Mouse (Mus musculus): ENCODE measurements around the gene Fas. TPM values are rescaled to one million over a fixed set of nuclear protein-coding genes. Genes with fewer than 3 reads are reported as not detected.

Gene Fas
- polyA plus RNA-seq, 1 experiment from 2014 or later = 112 TPM

- DNase-seq (ENCODE audit: low spot score) = no peak
Measured at GRCm38 (mm10) chr19:34283614-34284013, 6.9 kb upstream of the Fas start.

GRCm38 (mm10) chr19:34284383-34284782, 6.1 kb upstream of the Fas start:
- DNase-seq (ENCODE audit: low spot score) = no peak

GRCm38 (mm10) chr19:34284826-34285225, 5.6 kb upstream of the Fas start:
- DNase-seq (ENCODE audit: low spot score) = no peak

- DNase-seq (ENCODE audit: low spot score) = peak; percentile 52
Measured at GRCm38 (mm10) chr19:34287221-34287620, 3.2 kb upstream of the Fas start.

- peak; percentile 75 for DNase-seq (ENCODE audit: low spot score)
Measured at GRCm38 (mm10) chr19:34287656-34288415, 2.6 kb upstream of the Fas start.

DNA sequence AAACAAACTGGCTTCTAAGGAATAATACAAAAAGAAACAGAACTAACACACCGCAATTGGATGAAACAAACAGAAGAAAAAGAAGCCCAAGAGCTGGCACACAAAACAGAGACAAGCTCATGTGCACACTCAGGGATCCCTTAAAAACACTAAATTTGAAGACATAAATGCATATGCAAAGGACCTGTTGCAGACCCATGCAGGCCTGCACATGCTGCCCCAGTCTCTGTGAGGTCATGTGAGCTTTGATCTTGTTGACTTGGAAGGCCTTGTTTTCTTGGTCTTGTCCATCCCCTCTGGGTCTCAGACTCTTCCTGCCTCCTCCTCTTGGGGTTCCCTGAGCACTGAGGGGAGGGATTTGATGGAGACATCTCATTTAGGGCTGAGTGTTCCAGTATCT, 1.8 kb upstream of the Fas start:
- no peak for DNase-seq (ENCODE audit: low spot score)

GRCm38 (mm10) chr19:34290872-34291341, 441 bp downstream of the Fas start:
- DNase-seq (ENCODE audit: low spot score) = peak; percentile 35

GRCm38 (mm10) chr19:34291379-34291778, 913 bp downstream of the Fas start:
- no peak for DNase-seq (ENCODE audit: low spot score)

- no peak for DNase-seq (ENCODE audit: low spot score)
Measured at GRCm38 (mm10) chr19:34291956-34292355, 1.5 kb downstream of the Fas start.

- DNase-seq (ENCODE audit: low spot score) = no peak
Measured at GRCm38 (mm10) chr19:34292701-34293100, 2.2 kb downstream of the Fas start.

GRCm38 (mm10) chr19:34293376-34293947, 3.0 kb downstream of the Fas start:
- DNase-seq (ENCODE audit: low spot score) = no peak

DNA sequence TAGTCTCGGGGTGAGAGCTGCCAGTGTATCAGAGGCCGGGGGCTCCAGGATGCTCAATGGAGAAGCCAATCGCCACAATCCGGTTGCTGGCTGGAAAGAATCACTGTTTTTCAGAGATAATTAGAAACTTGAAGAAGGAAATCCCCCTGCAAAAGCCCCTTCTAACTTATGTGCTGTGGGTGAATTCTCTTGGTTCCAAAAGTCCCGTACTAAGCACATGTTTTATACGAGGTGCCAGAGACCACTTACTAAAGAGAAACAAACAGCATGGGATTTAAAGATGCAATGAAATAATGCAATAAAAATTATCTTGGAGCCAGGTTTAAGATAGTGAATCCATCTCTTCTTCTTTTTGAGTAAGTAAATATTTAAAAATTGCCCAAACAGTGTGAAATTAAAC, 5.0 kb downstream of the Fas start:
- DNase-seq (ENCODE audit: low spot score) = no peak

DNA sequence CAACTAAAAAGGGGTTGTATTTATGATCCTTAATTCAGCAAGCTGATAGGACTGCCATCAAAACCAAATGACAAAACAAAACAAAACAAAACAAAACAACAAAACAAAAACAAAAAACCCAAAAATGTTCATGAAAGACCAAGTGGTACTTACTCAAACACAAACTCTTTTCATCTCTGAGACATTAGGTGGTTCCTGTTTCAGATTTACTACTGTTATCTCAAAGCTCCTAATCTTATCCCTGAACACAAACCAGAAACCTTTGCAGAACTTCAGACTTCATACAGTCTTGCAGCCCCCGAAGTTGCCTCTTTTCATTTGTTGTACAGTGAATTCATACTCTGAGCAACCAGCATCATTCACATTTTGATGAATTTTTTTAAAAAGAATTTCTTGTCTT, 8.1 kb downstream of the Fas start:
- DNase-seq (ENCODE audit: low spot score) = no peak

- DNase-seq (ENCODE audit: low spot score) = peak; percentile 42
Measured at GRCm38 (mm10) chr19:34299229-34299628, 8.8 kb downstream of the Fas start.

DNA sequence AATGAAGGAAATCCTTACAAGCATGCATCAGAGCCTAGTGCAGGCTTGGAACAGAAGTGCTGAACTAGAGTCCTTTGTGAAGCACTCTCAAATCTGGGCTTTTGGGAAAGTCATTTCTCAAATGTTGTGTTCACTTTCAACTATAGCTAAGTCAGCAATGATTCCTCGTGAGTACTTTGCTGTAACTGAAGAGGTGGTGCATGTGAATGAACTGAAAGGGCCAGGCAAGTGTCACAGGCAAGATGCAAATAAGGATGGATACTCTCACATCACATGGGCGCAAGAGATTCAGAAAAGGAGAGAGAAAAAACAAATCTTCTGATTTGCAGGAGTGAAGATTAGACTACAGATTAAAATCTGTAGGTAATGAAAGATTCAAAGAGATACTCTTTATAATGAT, 10.0 kb downstream of the Fas start:
- DNase-seq (ENCODE audit: low spot score) = no peak

DNA sequence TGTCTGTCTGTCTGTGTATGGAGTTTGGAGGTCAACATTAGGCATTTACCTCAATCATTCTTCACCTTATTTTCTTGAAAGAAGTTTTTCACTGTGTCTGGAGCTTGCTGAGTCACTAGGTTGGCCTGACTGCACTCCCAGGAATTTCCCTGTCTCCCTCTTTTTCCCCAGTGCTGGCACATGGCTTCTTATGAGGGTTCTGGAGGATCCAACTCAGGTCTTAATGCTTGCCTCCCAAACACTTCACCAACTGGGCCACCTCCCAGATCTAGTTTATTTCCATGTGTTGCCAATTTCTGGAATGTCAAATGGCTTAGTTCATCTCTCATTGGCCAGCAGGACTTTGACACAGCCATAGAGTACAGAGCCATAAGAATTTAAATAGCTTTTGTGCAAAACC, 14.5 kb downstream of the Fas start:
- no peak for DNase-seq (ENCODE audit: low spot score)

- DNase-seq (ENCODE audit: low spot score) = no peak
Measured at GRCm38 (mm10) chr19:34306794-34307193, 16.3 kb downstream of the Fas start.

GRCm38 (mm10) chr19:34312151-34312728, 21.8 kb downstream of the Fas start:
- DNase-seq (ENCODE audit: low spot score) = peak; percentile 60

- no peak for DNase-seq (ENCODE audit: low spot score)
Measured at GRCm38 (mm10) chr19:34328051-34328450, 37.6 kb downstream of the Fas start.

DNA sequence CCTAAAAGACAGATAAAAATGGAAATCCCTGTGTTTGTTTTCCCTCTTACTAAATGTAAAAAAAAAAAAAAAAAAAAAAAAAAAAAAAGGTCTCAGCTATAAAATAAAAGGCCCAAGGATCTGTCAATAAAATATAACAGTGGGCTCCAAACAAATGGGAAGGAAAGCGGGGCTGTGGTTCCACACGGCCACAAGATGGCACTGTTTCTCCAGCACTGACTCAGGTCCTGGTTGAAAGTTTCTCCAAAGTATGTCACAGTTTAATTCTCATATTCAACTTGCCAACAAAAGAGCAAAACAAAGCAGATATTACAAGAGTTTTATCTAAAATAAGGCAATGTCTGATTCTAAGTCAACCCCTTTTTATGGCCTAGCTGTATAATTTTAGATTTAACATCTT, 43.8 kb downstream of the Fas start:
- DNase-seq (ENCODE audit: low spot score) = peak; percentile 78

- DNase-seq (ENCODE audit: low spot score) = no peak
Measured at GRCm38 (mm10) chr19:34344702-34345101, 54.2 kb downstream of the Fas start.

GRCm38 (mm10) chr19:34345616-34346267, 55.3 kb downstream of the Fas start:
- DNase-seq (ENCODE audit: low spot score) = no peak
